Mouse (Mus musculus): ENCODE data around the gene Rdh16.
"Not testable (repeated sequence)": the region's sequence is repeated elsewhere in the genome, so short reads cannot be mapped to it uniquely, and the experiment has no call there.

Rdh16 gene

GRCm38 (mm10) chr10:127835292-127835691, 34.3 kb downstream of the Rdh16 start:
- DNase-seq: no peak

- DNase-seq: not testable (repeated sequence)
Measured at GRCm38 (mm10) chr10:127837793-127838192, 36.8 kb downstream of the Rdh16 start.

GRCm38 (mm10) chr10:127838539-127838938, 37.6 kb downstream of the Rdh16 start:
- DNase-seq: no peak

- DNase-seq: no peak
Measured at GRCm38 (mm10) chr10:127840776-127841175, 39.8 kb downstream of the Rdh16 start.

- DNase-seq: not testable (repeated sequence)
Measured at GRCm38 (mm10) chr10:127845945-127846344, 45.0 kb downstream of the Rdh16 start.

- DNase-seq: no peak
Measured at GRCm38 (mm10) chr10:127848089-127848488, 47.1 kb downstream of the Rdh16 start.

GRCm38 (mm10) chr10:127849628-127850027, 48.7 kb downstream of the Rdh16 start, which contains the start of gene Rdh19:
Gene Rdh19, plus strand, starts transcription at chr10:127849928.
- no peak for DNase-seq

GRCm38 (mm10) chr10:127856376-127856775, 55.4 kb downstream of the Rdh16 start:
- peak; percentile 60 for DNase-seq

- DNase-seq: no peak
Measured at GRCm38 (mm10) chr10:127864931-127865330, 64.0 kb downstream of the Rdh16 start.

- no peak for DNase-seq
Measured at GRCm38 (mm10) chr10:127866232-127866631, 65.3 kb downstream of the Rdh16 start, which contains the start of gene Rdh16f2. Gene Rdh16f2, plus strand, starts transcription at chr10:127866474.

- no peak for DNase-seq
Measured at GRCm38 (mm10) chr10:127872484-127872883, 71.5 kb downstream of the Rdh16 start.

- DNase-seq: no peak
Measured at GRCm38 (mm10) chr10:127877681-127878080, 76.7 kb downstream of the Rdh16 start.

- no peak for DNase-seq
Measured at GRCm38 (mm10) chr10:127878262-127879057, 77.5 kb downstream of the Rdh16 start.

- no peak for DNase-seq
Measured at GRCm38 (mm10) chr10:127879155-127879688, 78.3 kb downstream of the Rdh16 start.

GRCm38 (mm10) chr10:127881041-127881440, 80.1 kb downstream of the Rdh16 start:
- no peak for DNase-seq

- no peak for DNase-seq
Measured at GRCm38 (mm10) chr10:127886551-127886950, 85.6 kb downstream of the Rdh16 start.

GRCm38 (mm10) chr10:127886971-127887370, 86.0 kb downstream of the Rdh16 start:
- no peak for DNase-seq

- no peak for DNase-seq
Measured at GRCm38 (mm10) chr10:127888605-127889004, 87.7 kb downstream of the Rdh16 start, which contains the start of gene Rdh7. Gene Rdh7, minus strand, starts transcription at chr10:127888817.

GRCm38 (mm10) chr10:127891481-127891880, 90.5 kb downstream of the Rdh16 start:
- DNase-seq: no peak

- not testable (repeated sequence) for DNase-seq
Measured at GRCm38 (mm10) chr10:127893163-127894022, 92.4 kb downstream of the Rdh16 start.
